Mouse (Mus musculus) lung, postnatal 4 days (tissue): Measurements from ENCODE around the gene Mif.
A peak's percentile ranks its signal among the peaks of the same experiment; 100 is the strongest.

Experiments used
- DNase-seq, 2 experiments: peaks; one replicate each; pipeline ENCODE4 v3.0.0; 2021

The Mif gene

DNA sequence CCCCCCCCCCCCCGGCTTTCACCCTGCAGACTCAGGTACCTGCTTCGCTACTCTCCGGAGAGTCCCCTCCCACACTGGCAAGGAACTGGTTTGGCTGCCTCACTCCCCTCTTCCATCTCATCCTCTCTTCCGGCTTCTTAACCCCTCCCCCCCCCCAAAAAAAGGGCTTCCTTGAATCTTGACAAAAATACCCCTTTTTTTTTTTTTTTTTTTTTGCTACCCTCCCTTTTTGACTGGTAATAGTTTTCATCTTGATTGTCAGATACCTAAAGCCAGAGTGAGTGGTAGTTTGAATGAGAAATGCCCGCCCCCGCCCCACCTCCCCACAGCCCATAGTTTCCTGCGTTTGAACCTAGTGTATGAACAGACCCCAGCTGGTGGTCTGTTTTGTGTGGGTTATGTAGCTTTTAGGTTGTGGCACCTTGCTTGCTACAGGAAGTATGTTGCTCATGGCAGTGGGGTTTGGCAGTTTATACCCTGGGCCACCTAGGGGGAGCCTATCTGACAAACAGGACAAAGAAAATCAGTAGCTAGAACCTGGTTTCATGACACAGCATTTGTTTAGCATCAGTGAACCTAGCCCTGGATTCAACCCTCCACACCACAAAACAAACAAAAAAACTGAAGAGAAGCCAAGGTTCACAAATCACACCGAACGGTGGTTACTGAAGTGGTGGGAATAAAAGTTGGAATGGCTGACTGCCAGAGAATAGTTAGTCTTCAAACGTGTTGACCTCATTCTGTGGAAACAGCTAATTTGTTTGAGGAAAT lies 24.1 kb downstream of the Mif start:
- peak in 1 of 2 experiments; percentile 41 for DNase-seq

DNA sequence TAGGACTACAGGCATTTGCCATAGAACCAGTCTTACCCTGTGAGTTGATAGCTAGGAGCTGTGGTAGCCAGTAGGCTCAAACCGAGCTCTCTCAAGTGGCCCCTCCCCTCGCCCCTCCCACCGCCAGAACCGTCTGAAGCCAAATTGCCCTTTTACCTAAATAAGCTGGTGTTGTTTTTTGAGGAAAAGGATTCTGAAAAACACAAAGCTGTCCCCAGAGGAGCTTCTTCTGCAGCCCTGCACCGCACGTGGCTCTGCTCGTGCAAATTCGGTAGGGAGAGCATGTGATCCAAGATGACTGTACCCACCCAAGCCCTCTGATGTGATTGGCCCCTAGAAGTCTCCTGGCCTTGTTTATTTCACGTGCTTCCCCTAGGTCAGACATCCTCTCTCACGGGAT lies 24.7 kb downstream of the Mif start:
- DNase-seq, result peak; percentile 66 to 70

- DNase-seq, result no peak
Measured at GRCm38 (mm10) chr10:75834721-75835120, 25.3 kb downstream of the Mif start.

GRCm38 (mm10) chr10:75834250-75834649 lies 25.8 kb downstream of the Mif start:
- peak; percentile 84 for DNase-seq

DNA sequence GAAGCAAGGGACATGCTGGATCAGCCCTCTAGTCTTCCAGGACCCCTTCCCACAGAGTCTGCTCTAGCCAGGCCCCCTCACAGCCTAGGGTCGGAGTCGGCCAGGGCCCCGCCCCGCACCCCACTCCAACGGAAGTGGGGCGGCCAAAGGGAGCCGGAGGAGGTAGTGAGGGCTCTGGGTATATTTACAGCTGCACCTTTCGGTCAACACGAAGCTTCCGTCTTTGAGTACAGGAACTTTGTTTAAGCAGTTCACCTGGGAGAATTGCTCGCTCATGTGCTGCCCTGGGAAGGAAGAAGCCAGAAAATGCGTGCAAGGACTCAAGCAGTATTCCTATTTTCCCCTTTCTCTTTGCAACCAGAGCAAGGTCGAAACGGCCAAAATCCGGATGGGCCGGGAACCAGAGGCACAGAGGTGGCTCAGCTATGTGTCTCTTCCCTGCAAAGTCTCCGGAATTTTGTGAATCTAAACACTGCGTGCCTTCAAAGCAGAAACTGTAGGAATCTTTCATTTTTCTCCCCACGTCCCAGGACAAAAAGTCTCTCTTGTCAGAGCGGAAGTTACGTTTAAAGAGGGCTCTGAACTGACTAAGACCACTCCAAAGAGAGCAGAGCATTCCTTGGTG lies 26.5 kb downstream of the Mif start:
- DNase-seq, result peak; percentile 53 to 60

DNA sequence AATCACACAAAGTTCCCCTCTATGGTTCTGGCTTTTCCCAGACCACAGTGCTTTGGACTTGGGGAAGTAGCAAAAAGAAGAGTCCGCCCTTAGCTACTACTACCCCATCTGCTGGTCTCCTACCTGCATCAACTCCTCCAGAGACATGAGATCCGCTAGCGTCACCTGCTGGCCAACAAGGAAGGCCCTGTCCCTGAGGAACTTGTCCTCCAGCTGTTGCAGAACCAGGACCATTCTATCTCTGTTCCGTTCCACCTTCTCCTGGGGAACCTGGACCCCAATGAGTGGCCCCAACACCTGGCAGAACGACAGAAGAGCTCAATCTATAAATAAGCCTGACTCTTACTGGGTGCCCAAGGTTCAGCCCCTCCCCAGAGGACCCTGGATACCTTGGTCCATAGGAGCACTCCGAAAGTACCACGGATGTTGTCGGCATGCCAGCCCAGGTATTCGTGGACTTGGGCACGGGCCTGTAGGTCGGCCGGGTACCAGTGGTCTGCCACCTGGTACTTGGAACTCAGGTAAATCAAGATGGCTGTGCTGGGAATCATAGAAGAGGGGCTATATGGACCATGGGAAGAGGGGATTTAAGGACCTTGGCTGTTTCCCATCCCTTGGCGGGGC lies 27.7 kb downstream of the Mif start:
- DNase-seq, result peak; percentile 74 to 80

- DNase-seq, result no peak
Measured at GRCm38 (mm10) chr10:75830275-75830670, 29.8 kb downstream of the Mif start.

GRCm38 (mm10) chr10:75829529-75830274 lies 30.3 kb downstream of the Mif start:
- no peak for DNase-seq

- peak; percentile 42 to 78 for DNase-seq
Measured at GRCm38 (mm10) chr10:75828500-75828931, 31.5 kb downstream of the Mif start.

DNA sequence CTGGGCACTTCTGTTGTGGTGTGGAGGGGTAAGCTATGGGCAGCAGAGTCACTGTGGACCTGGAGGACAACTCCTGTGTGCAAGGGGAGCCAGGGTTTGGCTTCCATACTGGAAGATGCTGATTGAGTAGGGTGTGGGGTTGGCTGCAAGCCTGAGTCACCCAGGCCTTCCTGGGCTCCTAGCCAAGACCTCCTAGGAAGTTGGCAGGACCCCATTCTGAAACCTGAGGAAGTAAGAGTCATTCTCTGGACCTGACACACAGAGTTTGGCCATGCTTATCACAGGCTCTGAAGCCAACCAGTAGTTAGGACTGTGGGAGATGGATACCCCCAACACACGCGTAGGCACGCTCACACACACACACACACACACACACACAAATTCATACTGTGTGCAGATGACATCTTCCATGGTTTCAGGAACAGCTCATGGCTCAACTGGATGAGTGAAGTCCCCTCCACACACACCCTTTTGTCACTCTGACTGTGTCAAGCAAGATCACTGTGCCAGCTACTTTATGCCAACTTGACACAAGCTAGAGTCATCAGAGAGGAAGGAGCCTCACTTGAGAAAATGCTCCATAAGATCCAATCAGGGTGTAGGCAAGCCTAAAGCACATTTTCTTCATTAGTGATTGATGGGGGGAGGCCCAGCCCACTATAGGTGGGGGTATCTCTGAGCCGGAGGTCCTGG lies 32.2 kb downstream of the Mif start:
- peak; percentile 63 to 74 for DNase-seq

GRCm38 (mm10) chr10:75824530-75824929 lies 35.5 kb downstream of the Mif start:
- DNase-seq, result no peak

DNA sequence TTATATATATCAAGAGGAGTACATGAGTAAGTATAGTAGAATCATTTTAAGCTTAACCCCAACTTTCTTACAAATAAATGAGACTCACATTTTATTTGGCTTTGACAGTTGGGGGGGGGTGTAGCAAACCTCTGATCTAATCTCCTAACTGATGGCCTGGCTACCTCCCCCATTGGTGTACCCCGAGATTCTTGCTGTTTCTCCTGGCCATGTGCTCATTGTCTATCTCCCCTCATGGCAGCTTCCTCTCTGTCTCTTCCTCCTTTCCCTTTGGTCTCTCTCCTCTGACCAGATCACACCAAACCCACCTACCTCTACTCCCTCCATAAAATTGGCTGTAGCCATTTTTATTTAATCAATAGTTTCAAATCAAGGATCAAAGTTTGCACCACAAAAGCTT lies 36.3 kb downstream of the Mif start:
- DNase-seq, result no peak

DNA sequence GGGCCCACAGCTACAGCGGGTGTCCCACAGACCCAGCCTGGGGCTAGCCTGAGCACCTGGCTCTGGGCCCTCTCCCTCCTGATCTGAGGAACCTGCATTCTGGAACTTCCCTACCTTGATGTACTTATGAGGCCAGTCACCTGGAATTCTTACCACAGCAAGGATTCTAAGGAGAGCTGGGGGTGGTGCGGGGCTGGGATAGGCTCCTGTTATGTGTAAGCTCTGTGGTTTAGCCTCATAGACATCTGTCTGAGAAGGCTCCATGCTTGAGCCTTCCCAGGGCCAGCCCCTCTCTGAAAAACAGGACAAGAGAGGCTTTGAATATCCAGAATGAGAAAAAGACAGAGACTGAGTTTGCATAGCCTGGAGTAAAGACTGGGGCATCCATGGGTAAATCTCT lies 37.6 kb downstream of the Mif start, which contains the start of gene Gstt4:
Gstt4 (minus strand) TSS at position 101 of the 400 bp plus-strand sequence.
- DNase-seq, result no peak

DNA sequence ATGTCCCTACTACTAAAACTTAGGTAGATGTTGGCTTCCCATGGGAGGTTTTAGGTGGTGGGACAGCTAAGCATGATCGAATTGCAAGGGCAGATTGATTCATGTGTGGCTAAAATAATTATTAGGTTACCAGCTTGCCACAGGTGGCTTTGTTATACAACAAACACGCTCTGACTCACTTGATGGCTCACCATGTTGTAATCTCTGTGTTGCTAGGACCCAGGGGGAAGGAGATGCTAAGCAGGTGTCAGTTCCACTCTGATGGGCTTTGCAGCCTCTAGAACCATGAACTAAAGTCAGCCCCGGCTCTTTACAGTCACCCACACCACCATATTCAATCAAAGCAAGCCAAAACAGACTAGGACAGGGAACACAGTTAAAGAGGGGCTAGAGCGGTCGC lies 40.2 kb downstream of the Mif start:
- no peak for DNase-seq

DNA sequence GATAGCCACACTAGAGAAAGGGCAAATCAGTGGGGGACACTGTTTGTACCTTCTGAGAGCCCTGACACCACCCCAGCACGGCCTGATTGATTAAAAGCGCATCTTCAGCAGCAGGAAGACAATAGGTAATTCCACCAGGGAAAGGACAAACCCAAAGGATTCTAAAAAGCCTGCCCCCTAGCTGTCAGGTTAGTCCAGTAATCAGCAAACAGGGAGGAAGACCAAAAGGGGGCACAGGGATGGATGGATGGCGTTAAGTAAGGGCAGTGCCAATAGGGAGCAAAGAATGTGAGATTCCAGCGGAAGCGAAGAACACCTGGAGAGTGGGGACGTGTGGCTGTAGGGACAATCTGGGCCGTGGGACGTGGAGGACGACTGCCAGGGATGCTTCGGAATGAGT lies 41.4 kb downstream of the Mif start:
- DNase-seq, result no peak
